Mouse (Mus musculus): ENCODE data around the gene Misp. TPM values are rescaled to one million over a fixed set of nuclear protein-coding genes. Genes with fewer than 3 reads are reported as not detected.
A peak's percentile ranks its signal among the peaks of the same experiment; 100 is the strongest.

Gene Misp
- polyA plus RNA-seq, 1 experiment: not detected

GRCm38 (mm10) chr10:79862925-79863324 is 42.1 kb downstream of the Misp start:
- Histone ChIP-seq H3K27ac (ENCODE audit: insufficient read depth, low read length) (no peak overlapping the region), H3K4me1 (ENCODE audit: control insufficient read depth, insufficient read depth, low read length) (no peaks in the 10 kb centered on the region), H3K4me3 (ENCODE audit: insufficient read depth, low read length) (no peak overlapping the region)
- TF ChIP-seq CTCF (IDR thresholded peaks at IDR 0.05; ENCODE audit: borderline replicate concordance, insufficient read depth, low read length) (no peak), POLR2A (IDR thresholded peaks at IDR 0.05; ENCODE audit: low read depth, low read length) (no peak)

GRCm38 (mm10) chr10:79864351-79865188 is 43.8 kb downstream of the Misp start:
- TF ChIP-seq POLR2A (IDR thresholded peaks at IDR 0.05; ENCODE audit: low read depth, low read length): no peak
- TF ChIP-seq CTCF (IDR thresholded peaks at IDR 0.05; ENCODE audit: borderline replicate concordance, insufficient read depth, low read length): no peak
- no peak overlapping the region for H3K27ac ChIP-seq (ENCODE audit: insufficient read depth, low read length)
- no peak overlapping the region for H3K4me3 ChIP-seq (ENCODE audit: insufficient read depth, low read length)
- H3K4me1 ChIP-seq (ENCODE audit: control insufficient read depth, insufficient read depth, low read length): no peaks in the 10 kb centered on the region

DNA sequence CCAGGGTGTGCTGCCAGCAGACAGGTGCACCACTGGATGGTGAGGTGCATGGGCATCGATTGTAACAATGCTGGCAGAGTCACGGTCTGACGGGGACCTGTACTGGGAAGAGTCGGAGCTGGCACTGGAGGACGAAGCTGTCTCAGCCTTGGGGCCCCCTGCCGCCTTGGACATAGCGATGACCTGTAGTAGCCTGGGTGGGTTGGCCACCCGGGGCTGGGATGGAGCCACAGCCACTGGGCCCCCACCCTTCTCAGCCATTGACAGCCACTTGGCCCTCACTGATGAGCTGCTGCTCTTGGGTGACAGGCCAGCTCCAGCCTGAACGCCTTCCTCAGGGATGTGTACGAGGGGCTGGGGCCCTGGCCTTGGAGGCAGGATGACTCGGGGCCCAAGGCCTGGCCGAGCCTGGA is 44.4 kb downstream of the Misp start:
- Histone ChIP-seq H3K27ac (ENCODE audit: insufficient read depth, low read length) (no peak overlapping the region), H3K4me1 (ENCODE audit: control insufficient read depth, insufficient read depth, low read length) (no peaks in the 10 kb centered on the region), H3K4me3 (ENCODE audit: insufficient read depth, low read length) (no peak overlapping the region)
- TF ChIP-seq POLR2A (IDR thresholded peaks at IDR 0.05; ENCODE audit: low read depth, low read length) (peak; percentile 36; the same call in 1 of the 2 replicates), CTCF (IDR thresholded peaks at IDR 0.05; ENCODE audit: borderline replicate concordance, insufficient read depth, low read length) (no peak)

DNA sequence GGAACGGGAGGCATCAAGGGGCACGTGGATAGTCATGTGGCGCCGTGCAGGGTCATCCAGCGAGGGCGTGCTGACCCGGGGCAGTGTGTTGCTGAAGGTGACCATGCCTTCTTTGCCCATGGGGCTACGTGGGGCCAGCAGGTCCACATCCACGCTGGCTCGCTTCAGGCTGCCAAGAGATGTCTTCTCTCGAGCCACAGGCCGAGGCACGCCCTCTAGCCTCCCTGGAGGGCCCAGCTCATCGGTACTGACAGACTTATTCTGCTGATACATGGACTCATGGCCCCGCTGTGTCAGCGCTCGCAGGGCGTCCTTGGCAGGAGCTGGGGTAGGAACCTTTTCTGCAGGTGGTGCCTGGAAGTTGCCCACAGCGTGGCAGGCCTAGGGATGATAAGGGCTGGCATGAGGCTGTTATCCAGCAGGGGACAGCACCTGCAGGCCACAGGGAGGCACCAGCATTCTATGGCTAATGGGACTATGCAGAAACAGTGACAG is 45.1 kb downstream of the Misp start:
- H3K4me3 ChIP-seq (ENCODE audit: insufficient read depth, low read length): no peak overlapping the region
- H3K4me1 ChIP-seq (ENCODE audit: control insufficient read depth, insufficient read depth, low read length): no peaks in the 10 kb centered on the region
- H3K27ac ChIP-seq (ENCODE audit: insufficient read depth, low read length): no peak overlapping the region
- TF ChIP-seq CTCF (IDR thresholded peaks at IDR 0.05; ENCODE audit: borderline replicate concordance, insufficient read depth, low read length) (peak; percentile 48; the same call in 1 of the 2 replicates), POLR2A (IDR thresholded peaks at IDR 0.05; ENCODE audit: low read depth, low read length) (no peak)

DNA sequence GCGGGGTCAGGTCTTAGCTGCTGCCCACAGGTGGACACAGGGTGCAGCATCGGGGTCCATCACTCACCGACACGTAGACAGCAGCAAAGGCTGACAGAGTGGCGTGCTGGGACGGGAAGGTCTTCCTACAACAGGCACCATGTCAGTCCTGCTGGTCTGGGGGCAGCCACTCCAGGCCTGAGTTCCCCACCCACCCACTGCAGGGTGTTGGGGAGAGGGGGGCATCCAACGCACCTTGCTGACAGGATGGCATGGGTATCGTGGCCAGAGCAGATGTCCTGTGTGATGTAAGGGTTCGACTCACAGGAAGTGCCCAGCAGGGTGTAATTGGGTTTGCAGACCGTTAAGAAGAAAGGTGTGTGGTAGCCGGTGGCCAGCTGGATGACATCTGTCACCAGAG is 45.8 kb downstream of the Misp start:
- no peak overlapping the region for H3K4me3 ChIP-seq (ENCODE audit: insufficient read depth, low read length)
- no peak overlapping the region for H3K27ac ChIP-seq (ENCODE audit: insufficient read depth, low read length)
- no peaks in the 10 kb centered on the region for H3K4me1 ChIP-seq (ENCODE audit: control insufficient read depth, insufficient read depth, low read length)
- TF ChIP-seq POLR2A (IDR thresholded peaks at IDR 0.05; ENCODE audit: low read depth, low read length) (no peak), CTCF (IDR thresholded peaks at IDR 0.05; ENCODE audit: borderline replicate concordance, insufficient read depth, low read length) (no peak)

GRCm38 (mm10) chr10:79871845-79872244 is 51.1 kb downstream of the Misp start:
- TF ChIP-seq POLR2A (IDR thresholded peaks at IDR 0.05; ENCODE audit: low read depth, low read length) (no peak), CTCF (IDR thresholded peaks at IDR 0.05; ENCODE audit: borderline replicate concordance, insufficient read depth, low read length) (no peak)
- no peak overlapping the region for H3K4me3 ChIP-seq (ENCODE audit: insufficient read depth, low read length)

GRCm38 (mm10) chr10:79872862-79873261 is 52.1 kb downstream of the Misp start:
- Histone ChIP-seq H3K4me3 (ENCODE audit: insufficient read depth, low read length) (no peak overlapping the region), H3K4me1 (ENCODE audit: control insufficient read depth, insufficient read depth, low read length) (no peaks in the 10 kb centered on the region), H3K27ac (ENCODE audit: insufficient read depth, low read length) (no peak overlapping the region)
- no peak for TF ChIP-seq POLR2A (IDR thresholded peaks at IDR 0.05; ENCODE audit: low read depth, low read length)
- no peak for TF ChIP-seq CTCF (IDR thresholded peaks at IDR 0.05; ENCODE audit: borderline replicate concordance, insufficient read depth, low read length)

More at GRCm38 (mm10) chr10:79871845-79872244, 51.1 kb downstream of the Misp start:
- H3K4me1 ChIP-seq (ENCODE audit: control insufficient read depth, insufficient read depth, low read length): no peaks in the 10 kb centered on the region
- H3K27ac ChIP-seq (ENCODE audit: insufficient read depth, low read length): no peak overlapping the region

- TF ChIP-seq CTCF (IDR thresholded peaks at IDR 0.05; ENCODE audit: borderline replicate concordance, insufficient read depth, low read length): no peak
- no peak for TF ChIP-seq POLR2A (IDR thresholded peaks at IDR 0.05; ENCODE audit: low read depth, low read length)
- no peak overlapping the region for H3K27ac ChIP-seq (ENCODE audit: insufficient read depth, low read length)
- no peak overlapping the region for H3K4me3 ChIP-seq (ENCODE audit: insufficient read depth, low read length)
Measured at GRCm38 (mm10) chr10:79873313-79873712, 52.5 kb downstream of the Misp start.

DNA sequence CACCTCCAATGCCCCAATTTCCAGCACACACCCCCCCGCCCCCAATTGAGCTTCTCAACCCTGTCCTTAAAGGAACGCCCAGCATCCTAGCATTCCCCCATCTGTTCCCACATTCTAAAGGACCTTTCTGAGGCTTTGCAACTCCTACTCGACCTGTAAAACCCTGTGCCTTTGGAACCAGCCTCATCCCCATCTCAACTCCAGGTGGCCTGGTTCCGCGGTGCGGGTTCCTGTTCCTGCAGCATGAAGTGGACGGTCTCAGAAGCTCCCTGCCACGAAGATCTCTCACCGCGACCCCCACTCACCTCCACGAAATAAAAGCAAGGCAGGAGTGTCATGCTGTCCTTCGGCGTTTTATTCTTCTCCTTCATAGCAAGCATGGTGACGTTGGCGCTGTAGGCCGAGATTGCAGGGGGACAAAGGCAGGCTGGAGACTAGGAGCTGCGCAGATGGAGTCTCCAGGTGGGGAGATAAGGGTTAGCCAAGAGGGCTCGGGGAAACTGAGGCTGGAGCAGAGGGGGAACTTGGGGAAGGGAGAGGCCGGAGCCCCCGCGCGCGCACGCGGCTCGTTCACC is 53.0 kb downstream of the Misp start:
- H3K27ac ChIP-seq (ENCODE audit: insufficient read depth, low read length): no peak overlapping the region
- H3K4me1 ChIP-seq (ENCODE audit: control insufficient read depth, insufficient read depth, low read length): no peaks in the 10 kb centered on the region
- peak overlapping the region; percentile 36 for H3K4me3 ChIP-seq (ENCODE audit: insufficient read depth, low read length)
- no peak for TF ChIP-seq POLR2A (IDR thresholded peaks at IDR 0.05; ENCODE audit: low read depth, low read length)
- no peak for TF ChIP-seq CTCF (IDR thresholded peaks at IDR 0.05; ENCODE audit: borderline replicate concordance, insufficient read depth, low read length)

More at GRCm38 (mm10) chr10:79873313-79873712, 52.5 kb downstream of the Misp start:
- H3K4me1 ChIP-seq (ENCODE audit: control insufficient read depth, insufficient read depth, low read length): no peaks in the 10 kb centered on the region

All from embryonic fibroblast, embryonic 13.5 days (primary cell).